Mouse (Mus musculus) urinary bladder, postnatal 4 days (tissue): ENCODE data around the gene Cd163.

Experiments used
- DNase-seq, 2 experiments: peaks; one replicate each; pipeline ENCODE4 v3.0.0; 2021 to 2022; ENCODE audit warnings: low spot score in 2 of 2

Gene Cd163

GRCm38 (mm10) chr6:124360549-124360948, 56.1 kb downstream of the Cd163 start:
- no peak for DNase-seq

GRCm38 (mm10) chr6:124364328-124364727, 59.9 kb downstream of the Cd163 start:
- no peak for DNase-seq

- DNase-seq, result no peak
Observed at GRCm38 (mm10) chr6:124373584-124374206, 69.2 kb downstream of the Cd163 start.

- no peak for DNase-seq
Observed at GRCm38 (mm10) chr6:124374683-124375082, 70.2 kb downstream of the Cd163 start.

GRCm38 (mm10) chr6:124375435-124375884, 71.0 kb downstream of the Cd163 start:
- no peak for DNase-seq

GRCm38 (mm10) chr6:124376311-124376710, 71.9 kb downstream of the Cd163 start:
- DNase-seq, result no peak

GRCm38 (mm10) chr6:124377494-124378255, 73.2 kb downstream of the Cd163 start:
- no peak for DNase-seq

GRCm38 (mm10) chr6:124379331-124379730, 74.9 kb downstream of the Cd163 start:
- DNase-seq, result no peak
